Mouse (Mus musculus): ENCODE results near the gene Brsk2. TPM values are rescaled to one million over a fixed set of nuclear protein-coding genes. Genes with fewer than 3 reads are reported as not detected.

The Brsk2 gene
- polyA plus RNA-seq (2012; rRNA removed): 0.03 and 0.29 TPM in 2 replicates
- polyA plus RNA-seq (2014; fragmentation: Nextera tagmentation; extraction: Ambion mirVana): 0.05 and 0.10 TPM in 2 replicates

DNA sequence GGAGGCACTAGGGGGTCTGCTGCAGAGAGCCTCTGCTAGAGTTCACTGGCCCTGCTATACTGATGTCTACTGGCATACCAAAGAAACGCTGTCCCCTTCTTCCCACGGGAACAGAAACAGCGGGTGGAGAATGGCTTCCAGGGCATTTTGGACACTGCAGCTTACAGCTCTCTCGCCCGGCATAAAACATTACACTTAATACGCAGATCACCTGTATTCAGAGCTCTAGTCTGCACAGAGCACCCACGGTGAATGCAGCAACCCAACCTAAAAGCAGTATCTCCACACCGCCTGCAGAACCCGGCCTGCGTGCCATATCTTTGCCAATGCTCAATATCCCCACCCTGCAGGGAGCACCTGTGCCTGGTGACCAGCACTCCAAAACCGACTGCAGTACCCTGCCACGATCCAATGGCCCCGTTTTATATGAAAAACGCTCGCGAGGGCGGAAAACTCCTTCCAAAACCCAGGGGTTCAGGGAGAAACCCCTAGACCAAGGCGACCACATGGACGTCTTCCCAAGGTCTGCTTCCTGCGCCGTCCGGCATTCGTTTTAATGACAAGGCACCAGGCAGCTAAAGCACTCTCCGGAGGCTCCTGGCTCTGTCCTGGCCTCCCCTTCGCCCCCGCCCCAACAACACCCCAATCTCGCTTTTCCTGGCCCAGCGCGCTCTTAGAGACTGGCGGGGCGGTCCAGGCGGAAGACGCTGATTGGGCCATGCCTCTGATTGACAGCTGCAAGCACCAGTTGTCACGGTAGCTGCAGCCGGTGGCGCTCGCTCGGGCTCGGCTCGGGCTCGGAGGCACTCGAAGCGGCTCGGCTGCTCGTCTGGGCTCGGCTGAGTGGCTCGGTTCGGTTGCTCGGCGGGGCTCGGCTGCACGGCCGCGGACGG, at the start of gene Brsk2:
Brsk2 (plus strand) TSS at position 846 of the 893 bp plus-strand sequence.
- ATAC-seq (ENCODE audit: insufficient read depth): peak; percentile 87
- 1% methylated on average over 55 of the region's 55 CpGs for WGBS (ENCODE audit: insufficient replicate concordance)

DNA sequence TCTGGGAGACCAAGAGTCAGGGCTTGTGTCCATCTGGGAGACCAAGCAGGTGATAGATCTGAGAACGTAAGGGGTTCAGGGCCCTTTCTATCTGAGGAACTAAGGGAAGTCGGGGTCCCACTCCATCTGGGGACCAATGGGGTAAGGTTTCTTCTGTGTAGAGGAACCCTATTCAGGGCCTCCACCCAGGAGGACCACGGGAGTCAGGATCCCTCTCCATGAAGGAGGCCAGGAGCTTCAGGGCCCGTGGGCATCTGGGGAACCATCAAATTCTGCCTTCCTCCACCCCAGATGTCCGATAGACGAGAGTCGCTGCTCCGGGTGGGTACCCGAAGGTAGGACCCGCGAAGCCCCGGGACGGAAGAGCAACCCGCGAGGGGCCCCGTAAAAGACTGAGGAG, 47.7 kb upstream of the Brsk2 start:
- 1% methylated on average over 16 of the region's 16 CpGs for WGBS (ENCODE audit: insufficient replicate concordance)
- H3K36me3 ChIP-seq (replicated peaks; ENCODE audit: control insufficient read depth, insufficient read depth, low read depth): no peaks in the 10 kb centered on the region
- H3K27ac ChIP-seq: peak overlapping the region; percentile 65
- peak in 2 of 3 experiments; percentile 9 to 28 for DNase-seq (ENCODE audit: low read depth in 3 of 3, low spot score in 3 of 3)
- H3K27me3 ChIP-seq (ENCODE audit: control insufficient read depth, insufficient read depth, low read length): no peaks in the 10 kb centered on the region; the same call in 1 of the 2 replicates
- peak overlapping the region; percentile 97 for H3K9ac ChIP-seq (replicated peaks)
- peak overlapping the region; percentile 96 for H3K4me2 ChIP-seq (ENCODE audit: low read depth)
- TF ChIP-seq EP300 (IDR thresholded peaks at IDR 0.05; ENCODE audit: low read depth): no peak
- H3K4me3 ChIP-seq (ENCODE audit: insufficient read depth in 1 of 2, low read depth in 2 of 2, low read length in 2 of 2): peak overlapping the region; percentile 86 to 96
- H3K9me3 ChIP-seq (ENCODE audit: control insufficient read depth, low read length): no peaks in the 10 kb centered on the region; the same call in 1 of the 2 replicates
- peaks cover 14 to 25% of the 10 kb centered on the region in 2 experiments for H3K4me1 ChIP-seq (replicated peaks; ENCODE audit: control insufficient read depth in 2 of 2, insufficient read depth in 2 of 2, low read length in 1 of 2)
- peak; percentile 69 for ATAC-seq (ENCODE audit: insufficient read depth)

More for the DNA sequence above, at the start of gene Brsk2:
- Histone ChIP-seq H3K36me3 (replicated peaks; ENCODE audit: control insufficient read depth, insufficient read depth, low read depth) (no peaks in the 10 kb centered on the region), H3K9me3 (ENCODE audit: control insufficient read depth, low read length) (no peaks in the 10 kb centered on the region), H3K9ac (replicated peaks) (no peak within 1 kb of the TSS), H3K4me1 (replicated peaks; ENCODE audit: control insufficient read depth in 2 of 2, insufficient read depth in 2 of 2, low read length in 1 of 2) (no peaks in the 10 kb centered on the region), H3K4me3 (ENCODE audit: insufficient read depth in 1 of 2, low read depth in 2 of 2, low read length in 2 of 2) (peak within 1 kb of the TSS in 1 of 2 experiments; percentile 34; a peak in 1 of 4 replicates), H3K4me2 (ENCODE audit: low read depth) (peak within 1 kb of the TSS; percentile 46), H3K27ac (no peak within 1 kb of the TSS), H3K27me3 (ENCODE audit: control insufficient read depth, insufficient read depth, low read length) (peaks cover 56% of the 10 kb centered on the region)
- no peak for TF ChIP-seq CTCF (IDR thresholded peaks at IDR 0.05; ENCODE audit: low read depth)
- TF ChIP-seq EP300 (IDR thresholded peaks at IDR 0.05; ENCODE audit: low read depth): no peak
- peak; percentile 51 to 59 (median 51) for DNase-seq (ENCODE audit: low read depth in 3 of 3, low spot score in 3 of 3)

DNA sequence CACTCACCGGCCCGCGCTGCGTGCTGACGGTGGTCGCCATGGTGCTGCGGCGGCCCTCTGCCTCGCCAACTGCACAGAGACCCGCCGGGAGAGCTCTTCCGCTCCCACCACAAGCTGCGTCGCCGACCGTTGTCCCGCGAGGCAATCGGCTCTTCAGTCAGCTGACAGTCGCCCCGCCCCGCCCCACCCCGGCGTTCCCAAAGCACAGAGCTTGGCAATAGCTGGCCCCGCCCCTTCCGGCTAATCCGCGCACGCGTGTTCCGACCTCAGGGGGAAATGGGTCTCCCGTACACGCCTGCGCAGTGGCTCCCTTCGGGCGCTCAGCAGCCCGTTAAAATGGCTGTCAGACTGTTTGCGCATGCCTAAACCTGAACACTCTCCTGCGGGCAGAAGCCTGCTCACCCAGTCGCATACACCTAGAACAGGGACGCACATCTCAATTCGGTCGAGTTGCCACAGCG, 47.3 kb upstream of the Brsk2 start:
- Histone ChIP-seq H3K9me3 (ENCODE audit: control insufficient read depth, low read length) (no peaks in the 10 kb centered on the region; the same call in 1 of the 2 replicates), H3K27ac (peak overlapping the region; percentile 65), H3K4me2 (ENCODE audit: low read depth) (peak overlapping the region; percentile 96), H3K36me3 (replicated peaks; ENCODE audit: control insufficient read depth, insufficient read depth, low read depth) (no peaks in the 10 kb centered on the region), H3K9ac (replicated peaks) (peak overlapping the region; percentile 97), H3K4me1 (replicated peaks; ENCODE audit: control insufficient read depth in 2 of 2, insufficient read depth in 2 of 2, low read length in 1 of 2) (peaks cover 14 to 25% of the 10 kb centered on the region in 2 experiments), H3K4me3 (ENCODE audit: insufficient read depth in 1 of 2, low read depth in 2 of 2, low read length in 2 of 2) (peak overlapping the region; percentile 86 to 96), H3K27me3 (ENCODE audit: control insufficient read depth, insufficient read depth, low read length) (no peaks in the 10 kb centered on the region; the same call in 1 of the 2 replicates)
- under 1% methylated on average over 40 of the region's 44 CpGs for WGBS (ENCODE audit: insufficient replicate concordance)
- TF ChIP-seq EP300 (IDR thresholded peaks at IDR 0.05; ENCODE audit: low read depth): no peak
- no peak for TF ChIP-seq CTCF (IDR thresholded peaks at IDR 0.05; ENCODE audit: low read depth)
- DNase-seq (ENCODE audit: low read depth in 3 of 3, low spot score in 3 of 3) (peak; percentile 98 to 99 (median 98)), ATAC-seq (ENCODE audit: insufficient read depth) (peak; percentile 97)

DNA sequence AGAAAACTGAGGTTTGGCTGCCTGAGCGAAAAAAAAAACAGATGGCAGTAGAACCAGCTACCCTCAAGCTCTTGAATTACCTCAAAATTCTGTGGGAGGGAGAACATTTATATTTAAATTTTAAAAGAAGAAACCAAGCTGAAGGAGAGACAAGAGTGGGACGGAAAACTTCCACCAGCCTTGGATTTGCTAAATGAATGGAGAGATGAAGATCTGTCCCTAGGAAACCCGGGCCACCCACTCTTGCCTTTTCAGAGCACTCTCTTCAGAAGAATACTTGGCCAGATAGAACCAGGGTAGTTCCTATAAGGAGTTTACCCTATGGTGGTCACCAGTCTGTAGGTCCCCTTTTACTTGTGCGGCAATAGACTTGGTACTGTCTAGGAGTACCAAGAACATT, 46.8 kb upstream of the Brsk2 start:
- peak overlapping the region; percentile 55 for H3K9ac ChIP-seq (replicated peaks)
- 70% methylated on average over 4 of the region's 4 CpGs for WGBS (ENCODE audit: insufficient replicate concordance)
- no peaks in the 10 kb centered on the region; the same call in 1 of the 2 replicates for H3K27me3 ChIP-seq (ENCODE audit: control insufficient read depth, insufficient read depth, low read length)
- H3K4me2 ChIP-seq (ENCODE audit: low read depth): peak overlapping the region; percentile 96
- H3K9me3 ChIP-seq (ENCODE audit: control insufficient read depth, low read length): no peaks in the 10 kb centered on the region; the same call in 1 of the 2 replicates
- peak overlapping the region; percentile 25 for H3K27ac ChIP-seq
- ATAC-seq (ENCODE audit: insufficient read depth) (no peak), DNase-seq (ENCODE audit: low read depth in 3 of 3, low spot score in 3 of 3) (no peak)
- H3K36me3 ChIP-seq (replicated peaks; ENCODE audit: control insufficient read depth, insufficient read depth, low read depth): no peaks in the 10 kb centered on the region
- TF ChIP-seq CTCF (IDR thresholded peaks at IDR 0.05; ENCODE audit: low read depth) (no peak), EP300 (IDR thresholded peaks at IDR 0.05; ENCODE audit: low read depth) (no peak)
- H3K4me1 ChIP-seq (replicated peaks; ENCODE audit: control insufficient read depth in 2 of 2, insufficient read depth in 2 of 2, low read length in 1 of 2): peaks cover 14 to 25% of the 10 kb centered on the region in 2 experiments
- H3K4me3 ChIP-seq (ENCODE audit: insufficient read depth in 1 of 2, low read depth in 2 of 2, low read length in 2 of 2): peak overlapping the region; percentile 70 to 96

DNA sequence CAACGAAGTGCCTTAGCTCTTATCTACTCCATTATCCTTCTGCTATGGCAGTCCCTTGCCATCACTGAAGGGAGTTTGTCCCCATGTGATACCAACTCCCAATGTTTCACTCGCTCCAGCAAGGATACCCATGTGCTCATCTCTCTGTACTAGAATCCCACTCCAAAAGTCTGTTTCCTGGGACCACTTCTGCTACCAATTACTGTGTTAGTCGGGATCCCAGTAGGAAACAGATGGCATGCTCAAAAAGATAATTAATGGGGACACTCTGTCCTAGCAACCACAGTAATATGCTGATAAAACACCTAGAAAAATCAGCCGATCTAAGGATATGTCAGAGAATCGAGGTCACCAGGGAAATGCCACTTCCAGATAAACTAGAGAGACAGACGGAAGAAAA, 41.0 kb upstream of the Brsk2 start:
- no peaks in the 10 kb centered on the region; a peak in 1 of 4 replicates for H3K4me1 ChIP-seq (replicated peaks; ENCODE audit: control insufficient read depth in 2 of 2, insufficient read depth in 2 of 2, low read length in 1 of 2)
- H3K4me3 ChIP-seq (ENCODE audit: insufficient read depth in 1 of 2, low read depth in 2 of 2, low read length in 2 of 2): no peak overlapping the region
- H3K27me3 ChIP-seq (ENCODE audit: control insufficient read depth, insufficient read depth, low read length): peaks cover 9% of the 10 kb centered on the region
- no peak overlapping the region for H3K27ac ChIP-seq
- no peak overlapping the region for H3K4me2 ChIP-seq (ENCODE audit: low read depth)
- H3K9ac ChIP-seq (replicated peaks): no peak overlapping the region
- ATAC-seq (ENCODE audit: insufficient read depth) (no peak), DNase-seq (ENCODE audit: low read depth in 3 of 3, low spot score in 3 of 3) (no peak)
- H3K9me3 ChIP-seq (ENCODE audit: control insufficient read depth, low read length): no peaks in the 10 kb centered on the region
- 42% methylated on average over 6 of the region's 6 CpGs for WGBS (ENCODE audit: insufficient replicate concordance)
- no peaks in the 10 kb centered on the region for H3K36me3 ChIP-seq (replicated peaks; ENCODE audit: control insufficient read depth, insufficient read depth, low read depth)
- TF ChIP-seq CTCF (IDR thresholded peaks at IDR 0.05; ENCODE audit: low read depth) (no peak), EP300 (IDR thresholded peaks at IDR 0.05; ENCODE audit: low read depth) (no peak)
